Mouse (Mus musculus) heart, postnatal 0 days (tissue): ENCODE results near the gene Adamts20. TPM values are rescaled to one million over a fixed set of nuclear protein-coding genes. Genes with fewer than 3 reads are reported as not detected.

Experiments used
- ATAC-seq: fragments of 200-750 bp; cut with Nextera tagmentation; 2 replicates; pipeline ENCODE4 v1.8.0; 2017; ENCODE audit warnings: low read depth, moderate number of reproducible peaks, moderate library complexity; ENCODE audit not compliant: insufficient read depth
- DNase-seq: peaks from one replicate; pipeline ENCODE4 v3.0.0-alpha.2; 2016; ENCODE audit warnings: low spot score
- H3K27ac ChIP-seq: fragments of 300-500 bp; sonication (generic); 2 replicates; pipeline ENCODE4 v1.5.1; 2014; ENCODE audit warnings: low read depth, mild to moderate bottlenecking
- H3K27me3 ChIP-seq: fragments of 300-500 bp; sonication (generic); 2 replicates; pipeline ENCODE4 v1.6.1; 2014; ENCODE audit warnings: low read length, mixed read lengths; ENCODE audit not compliant: control insufficient read depth, insufficient read depth
- H3K36me3 ChIP-seq: fragments of 300-500 bp; sonication (generic); replicated peaks from 2 replicates; pipeline ENCODE4 v1.6.1; 2014; ENCODE audit warnings: low read length, mixed read lengths; ENCODE audit not compliant: control insufficient read depth, insufficient read depth
- H3K4me1 ChIP-seq: fragments of 300-500 bp; sonication (generic); 2 replicates; pipeline ENCODE4 v1.6.1; 2014; ENCODE audit warnings: antibody characterized with exemption; ENCODE audit not compliant: control insufficient read depth, insufficient read depth
- H3K4me2 ChIP-seq: fragments of 300-500 bp; sonication (generic); 2 replicates; pipeline ENCODE4 v1.6.1; 2014; ENCODE audit warnings: low read depth, mild to moderate bottlenecking, low read length, moderate library complexity
- H3K4me3 ChIP-seq: fragments of 300-500 bp; sonication (generic); 2 replicates; pipeline ENCODE4 v1.5.1; 2014; ENCODE audit warnings: low read depth, low read length
- H3K9ac ChIP-seq: fragments of 300-500 bp; sonication (generic); replicated peaks from 2 replicates; pipeline ENCODE4 v1.6.1; 2014; ENCODE audit warnings: low read depth, low read length, mixed read lengths
- H3K9me3 ChIP-seq: fragments of 300-500 bp; sonication (generic); replicated peaks from 2 replicates; pipeline ENCODE4 v1.6.1; 2016; ENCODE audit warnings: low read length; ENCODE audit not compliant: control insufficient read depth
- CTCF ChIP-seq: IDR thresholded peaks from 2 replicates; pipeline ENCODE4 v1.5.1; 2016; ENCODE audit warnings: antibody characterized with exemption, control low read depth, low read depth
- EP300 ChIP-seq: IDR thresholded peaks from 2 replicates; pipeline ENCODE4 v1.6.1; 2016; ENCODE audit warnings: antibody characterized with exemption, low read depth
- WGBS: fragments of 180-500 bp; shearing (Covaris S2); extraction: QIAGEN DNeasy Blood & Tissue Kit; methylation state at CpG from one replicate; pipeline ENCODE4 v1.1.7; 2014; 5-methylcytosine and 5-hydroxymethylcytosine counted together
- polyA plus RNA-seq: library from polyadenylated mRNA; unstranded; fragments of >200 nt; fragmentation: Nextera tagmentation; extraction: Ambion mirVana; gene quantifications from 2 replicates; pipeline ENCODE4 v1.2.1, GENCODE M21; 2015
- total RNA-seq: library from RNA; depleted of rRNA; stranded (reverse); fragments of >200 nt; gene quantifications from 2 replicates; pipeline ENCODE4 v1.2.3, GENCODE M21; 2014; ENCODE audit warnings: low replicate concordance

Gene Adamts20
- total and polyA plus RNA-seq, 2 experiments from 2014 or later = 0.29 to 1.5 TPM

DNA sequence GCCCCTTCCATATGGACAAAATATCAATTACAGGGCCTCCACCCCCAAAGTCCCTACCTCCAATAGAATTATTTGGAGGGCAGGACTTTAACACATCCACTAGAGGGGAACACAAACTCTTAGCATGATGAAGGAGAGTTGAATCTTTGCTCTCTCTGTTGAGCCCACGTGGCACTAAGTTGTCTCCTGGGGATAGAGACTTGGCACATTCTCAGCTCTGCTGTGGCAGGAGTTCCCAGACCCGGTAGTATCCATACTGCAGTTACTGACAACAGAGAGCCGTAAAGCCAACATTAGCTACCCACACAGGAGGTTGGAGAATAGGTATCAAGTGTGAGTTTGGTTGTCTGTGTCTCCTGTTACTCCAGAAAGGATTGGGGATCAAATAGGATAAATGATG, 177.7 kb downstream of the Adamts20 start:
- no peak overlapping the region for H3K4me2 ChIP-seq
- DNase-seq (no peak), ATAC-seq (no peak)
- TF ChIP-seq EP300 (no peak), CTCF (no peak)
- no peak overlapping the region for H3K9ac ChIP-seq
- H3K9me3 ChIP-seq = no peaks in the 10 kb centered on the region
- no peak overlapping the region for H3K4me3 ChIP-seq
- 58% methylated on average over 3 of the region's 3 CpGs for WGBS
- H3K27ac ChIP-seq = no peak overlapping the region
- no peaks in the 10 kb centered on the region for H3K4me1 ChIP-seq
- no peaks in the 10 kb centered on the region for H3K27me3 ChIP-seq
- no peaks in the 10 kb centered on the region for H3K36me3 ChIP-seq

DNA sequence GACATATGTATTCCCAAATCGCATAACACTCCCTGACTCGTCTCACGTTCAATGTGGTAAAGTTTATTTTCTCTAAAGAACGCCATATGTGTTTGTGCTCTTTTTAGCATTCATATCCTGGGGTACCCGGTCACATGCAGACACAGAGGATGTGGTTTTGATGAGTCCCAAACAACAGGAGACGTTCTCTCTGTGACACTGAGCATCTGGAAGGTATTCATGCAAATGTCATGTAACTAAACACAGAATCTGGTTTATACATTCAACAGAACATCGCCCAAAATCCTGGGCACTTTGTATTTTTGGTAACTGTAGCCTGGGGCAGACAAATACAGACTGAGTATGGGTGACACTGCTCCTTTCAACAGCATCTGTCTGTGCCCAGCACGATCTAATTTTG, 188.8 kb downstream of the Adamts20 start:
- Histone ChIP-seq H3K9ac (no peak overlapping the region), H3K4me1 (no peaks in the 10 kb centered on the region), H3K27me3 (no peaks in the 10 kb centered on the region), H3K27ac (no peak overlapping the region), H3K4me2 (no peak overlapping the region), H3K36me3 (no peaks in the 10 kb centered on the region), H3K9me3 (no peaks in the 10 kb centered on the region), H3K4me3 (no peak overlapping the region)
- TF ChIP-seq CTCF = no peak
- no peak for TF ChIP-seq EP300
- no peak for DNase-seq
- 80% methylated on average over 8 of the region's 8 CpGs for WGBS
- no peak for ATAC-seq

DNA sequence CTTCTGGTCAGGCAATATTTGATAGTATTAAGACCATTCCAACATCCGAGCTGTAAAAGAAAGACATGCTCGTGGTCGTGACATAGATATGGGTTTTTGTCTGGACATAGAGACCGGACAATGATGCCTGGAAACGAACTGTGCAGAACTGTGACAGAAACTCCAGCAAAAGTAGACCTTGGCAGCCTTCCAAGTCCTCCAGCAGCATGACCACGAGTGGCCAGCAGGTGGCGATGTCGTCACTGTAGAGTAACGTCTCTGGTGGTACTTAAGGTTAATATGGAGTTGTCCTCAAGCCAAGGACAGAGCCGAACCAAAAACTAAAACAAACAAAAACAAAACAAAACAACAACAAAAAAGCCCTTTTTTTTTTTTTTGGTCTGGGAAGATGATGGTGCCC, 199.6 kb downstream of the Adamts20 start:
- no peaks in the 10 kb centered on the region for H3K36me3 ChIP-seq
- H3K4me3 ChIP-seq = no peak overlapping the region
- no peak overlapping the region for H3K9ac ChIP-seq
- WGBS = 14% methylated on average over 10 of the region's 10 CpGs
- no peak overlapping the region for H3K4me2 ChIP-seq
- H3K4me1 ChIP-seq = no peaks in the 10 kb centered on the region; the same call in 1 of the 2 replicates
- no peaks in the 10 kb centered on the region for H3K27me3 ChIP-seq
- H3K27ac ChIP-seq = no peak overlapping the region
- TF ChIP-seq EP300 = no peak
- TF ChIP-seq CTCF = peak; percentile 95
- H3K9me3 ChIP-seq = no peaks in the 10 kb centered on the region
- peak; percentile 28 for DNase-seq
- no peak for ATAC-seq

DNA sequence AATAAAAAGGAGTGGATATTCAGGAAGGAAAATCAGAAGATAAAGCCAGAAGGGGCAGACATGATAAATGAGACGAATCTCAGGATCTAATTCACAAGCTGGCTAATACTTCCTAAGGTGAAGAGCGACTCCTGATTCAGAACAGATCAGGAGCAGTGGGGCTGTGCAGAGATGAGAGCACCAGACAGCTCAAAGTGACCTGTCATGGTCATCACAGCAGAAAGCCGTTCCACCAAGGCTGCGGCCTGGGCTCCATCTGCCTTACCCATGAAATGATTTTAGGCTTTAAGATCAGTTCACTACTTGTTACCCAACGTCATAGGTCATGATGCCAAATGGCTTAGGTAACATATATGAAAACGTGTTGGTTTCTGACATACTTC, 200.7 kb downstream of the Adamts20 start:
- ATAC-seq = no peak
- TF ChIP-seq EP300 (no peak), CTCF (no peak)
- no peak for DNase-seq
- H3K9ac ChIP-seq = no peak overlapping the region
- H3K9me3 ChIP-seq = no peaks in the 10 kb centered on the region
- H3K4me1 ChIP-seq = no peaks in the 10 kb centered on the region; the same call in 1 of the 2 replicates
- no peaks in the 10 kb centered on the region for H3K27me3 ChIP-seq
- H3K36me3 ChIP-seq = no peaks in the 10 kb centered on the region
- 61% methylated on average over 6 of the region's 6 CpGs for WGBS
- no peak overlapping the region for H3K4me2 ChIP-seq
- H3K4me3 ChIP-seq = no peak overlapping the region
- H3K27ac ChIP-seq = no peak overlapping the region

DNA sequence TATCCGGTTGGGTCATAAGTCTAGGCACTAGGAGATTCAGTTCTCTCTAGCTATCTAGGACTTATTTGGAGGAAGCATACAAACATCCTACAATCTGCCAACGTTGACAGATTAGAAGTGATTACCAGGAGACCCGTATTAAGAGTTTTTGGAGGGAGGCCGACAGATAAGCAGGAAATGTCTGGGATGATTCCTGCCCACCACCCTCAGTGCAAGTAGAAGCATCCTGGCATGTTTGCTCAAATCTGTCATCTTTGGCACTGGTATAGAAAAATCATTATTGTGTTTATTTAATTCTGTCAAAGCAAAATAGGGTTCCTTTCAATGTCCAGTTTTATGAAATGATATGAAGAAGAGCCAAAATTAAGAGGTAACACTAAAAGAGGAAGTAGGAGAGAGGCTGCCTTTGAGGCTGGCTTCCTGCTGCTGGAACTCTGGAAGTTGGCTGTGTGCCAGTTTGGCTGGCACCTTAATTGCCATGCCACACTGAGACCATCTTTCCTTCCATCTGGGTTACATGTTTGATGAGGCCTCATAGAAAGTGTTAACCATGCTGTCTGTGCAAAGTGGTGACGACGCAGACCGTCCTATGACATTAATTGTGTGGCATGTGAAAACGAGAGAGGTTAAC, 201.2 kb downstream of the Adamts20 start:
- Histone ChIP-seq H3K9ac (no peak overlapping the region), H3K4me1 (no peaks in the 10 kb centered on the region; the same call in 1 of the 2 replicates), H3K27ac (no peak overlapping the region), H3K27me3 (no peaks in the 10 kb centered on the region), H3K4me2 (no peak overlapping the region), H3K9me3 (no peaks in the 10 kb centered on the region), H3K4me3 (no peak overlapping the region), H3K36me3 (no peaks in the 10 kb centered on the region)
- 50% methylated on average over 8 of the region's 8 CpGs for WGBS
- DNase-seq (no peak), ATAC-seq (no peak)
- TF ChIP-seq CTCF = no peak
- TF ChIP-seq EP300 = no peak

DNA sequence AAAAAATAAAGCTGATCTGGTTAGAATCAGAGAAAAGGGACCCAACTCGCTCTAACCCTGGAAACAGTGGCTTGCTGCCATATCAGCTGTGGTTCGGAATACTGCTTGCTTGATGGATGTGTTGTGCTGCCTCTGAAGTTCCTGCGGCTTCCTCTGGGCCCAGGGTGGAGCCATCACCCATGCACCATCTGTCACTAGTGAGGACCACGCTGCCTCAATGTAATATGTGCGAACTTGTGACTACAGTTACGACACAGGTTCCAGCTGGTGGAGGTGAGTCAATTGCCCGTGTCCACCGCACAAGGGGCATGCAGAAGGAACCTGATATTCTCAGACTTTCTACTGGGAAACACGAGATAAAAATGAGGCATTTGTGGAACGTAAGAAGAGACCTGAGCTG, 202.0 kb downstream of the Adamts20 start:
- TF ChIP-seq CTCF (no peak), EP300 (no peak)
- no peaks in the 10 kb centered on the region for H3K9me3 ChIP-seq

More for the DNA sequence above, 202.0 kb downstream of the Adamts20 start:
- 57% methylated on average over 10 of the region's 10 CpGs for WGBS
- Histone ChIP-seq H3K4me2 (no peak overlapping the region), H3K9ac (no peak overlapping the region), H3K36me3 (no peaks in the 10 kb centered on the region), H3K4me3 (no peak overlapping the region), H3K4me1 (no peaks in the 10 kb centered on the region; the same call in 1 of the 2 replicates), H3K27ac (no peak overlapping the region), H3K27me3 (no peaks in the 10 kb centered on the region)
- ATAC-seq (no peak), DNase-seq (no peak)
